Mouse (Mus musculus) ES-CJ7 (cell line): ENCODE results near the gene Necab3.

Experiments
- DNase-seq: peaks from one replicate; pipeline ENCODE4 v3.0.0; 2011; ENCODE audit warnings: low read depth, low spot score

The Necab3 gene

DNA sequence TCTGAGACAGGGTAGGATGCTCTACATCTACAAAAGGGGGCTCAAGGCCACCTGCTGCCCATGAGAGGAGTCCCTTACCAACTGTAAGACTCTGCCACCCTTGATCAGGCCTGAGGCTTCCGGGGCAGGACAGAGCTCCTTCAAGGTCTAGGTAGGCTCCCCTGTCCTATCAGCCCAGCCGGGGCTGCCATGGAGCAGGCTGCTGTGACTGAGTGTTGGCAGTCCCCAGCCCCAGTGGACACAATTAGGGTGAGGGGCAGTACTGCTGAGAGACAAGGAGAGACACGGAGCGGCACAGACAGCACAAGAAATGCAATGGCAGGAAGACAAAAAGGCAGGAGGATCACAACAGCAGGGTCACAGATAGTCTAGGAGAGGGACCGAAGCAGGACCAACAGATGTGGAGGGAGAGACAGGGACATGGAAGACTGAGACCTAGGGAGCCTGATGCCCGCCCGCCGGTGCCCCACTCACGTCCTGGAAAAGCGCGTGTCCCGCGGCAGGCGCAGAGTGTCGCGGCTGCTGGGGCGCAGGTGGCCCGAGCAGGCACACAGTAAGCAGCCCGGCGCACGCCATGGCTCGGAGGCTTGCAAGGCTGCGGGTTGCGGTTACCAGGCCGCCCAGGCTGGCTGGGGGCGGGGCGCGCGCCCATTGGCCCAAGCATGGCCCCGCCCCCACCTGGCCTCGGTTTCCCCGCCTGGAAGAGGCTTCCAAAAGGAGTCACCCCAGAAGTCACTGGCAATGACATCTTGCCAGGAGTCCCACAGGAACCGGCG is at the start of gene Necab3:
Gene Necab3, minus strand, starts transcription at position 627 of the 776 bp plus-strand sequence.
- DNase-seq: peak; percentile 43

DNA sequence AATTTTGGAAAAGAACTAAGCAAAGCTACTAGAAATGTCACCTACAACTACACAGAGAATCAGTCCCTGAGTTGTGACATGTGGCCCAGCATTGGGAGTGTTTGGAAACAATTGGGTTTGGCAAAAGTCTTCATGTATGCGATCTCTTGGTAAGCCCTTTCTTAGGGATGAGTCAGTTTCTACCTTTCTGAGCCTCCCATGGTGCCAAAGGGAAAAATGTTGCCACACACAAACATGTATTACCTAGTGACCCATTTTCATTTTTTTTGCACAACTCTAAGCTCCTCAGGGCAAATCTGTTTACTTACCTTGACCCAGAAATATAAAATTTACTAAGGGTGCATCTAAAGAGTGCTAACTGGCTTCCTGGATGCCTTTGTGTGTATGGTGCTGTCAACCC is 48.3 kb upstream of the Necab3 start:
- DNase-seq: no peak

DNA sequence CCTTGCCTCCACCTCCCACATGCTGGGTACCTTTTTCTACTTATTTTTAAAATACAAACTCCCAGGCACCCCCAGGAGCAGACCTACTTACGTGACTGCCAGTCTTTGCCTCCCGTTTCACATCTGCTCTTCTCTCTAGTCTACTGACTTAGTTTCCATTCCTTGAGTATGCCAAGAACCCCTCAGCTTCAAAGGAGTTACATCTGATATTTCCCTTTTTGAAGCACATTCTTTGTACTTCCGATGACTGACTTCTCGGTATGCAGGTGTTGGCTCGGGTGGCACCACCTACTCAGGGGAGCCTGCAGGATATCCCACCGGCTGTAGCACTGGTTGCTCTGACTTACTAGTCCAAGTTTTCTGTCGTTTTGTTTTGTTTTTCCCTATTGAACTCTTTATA is 45.5 kb upstream of the Necab3 start:
- DNase-seq: no peak

DNA sequence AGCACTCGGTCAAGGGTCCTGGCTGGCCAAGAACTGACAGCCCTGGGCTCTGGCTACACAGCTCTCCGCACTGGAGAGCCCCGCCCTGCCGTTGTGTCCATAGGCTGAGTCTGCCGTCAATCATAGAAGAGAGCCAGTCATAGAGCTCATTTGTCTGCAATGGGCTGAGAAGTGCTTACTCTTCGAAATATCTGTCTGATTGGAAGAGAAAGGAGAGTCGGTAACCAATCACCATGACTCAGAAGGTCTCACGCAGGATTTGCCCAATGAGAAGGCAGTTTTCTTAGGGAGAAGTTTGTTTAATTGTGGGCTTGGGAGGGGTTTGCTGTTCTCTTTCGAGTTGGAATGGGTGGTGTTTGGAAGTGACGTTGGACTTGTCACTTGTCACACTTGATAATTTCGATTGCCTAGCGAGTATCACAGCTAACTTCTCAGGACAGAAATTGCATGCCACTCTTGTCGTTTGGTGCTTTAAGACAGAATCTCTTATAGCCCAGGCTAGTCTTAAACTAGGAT is 45.0 kb upstream of the Necab3 start, which contains the start of gene Pxmp4:
Gene Pxmp4, minus strand, starts transcription at position 71 of the 516 bp plus-strand sequence.
- DNase-seq: peak; percentile 99

DNA sequence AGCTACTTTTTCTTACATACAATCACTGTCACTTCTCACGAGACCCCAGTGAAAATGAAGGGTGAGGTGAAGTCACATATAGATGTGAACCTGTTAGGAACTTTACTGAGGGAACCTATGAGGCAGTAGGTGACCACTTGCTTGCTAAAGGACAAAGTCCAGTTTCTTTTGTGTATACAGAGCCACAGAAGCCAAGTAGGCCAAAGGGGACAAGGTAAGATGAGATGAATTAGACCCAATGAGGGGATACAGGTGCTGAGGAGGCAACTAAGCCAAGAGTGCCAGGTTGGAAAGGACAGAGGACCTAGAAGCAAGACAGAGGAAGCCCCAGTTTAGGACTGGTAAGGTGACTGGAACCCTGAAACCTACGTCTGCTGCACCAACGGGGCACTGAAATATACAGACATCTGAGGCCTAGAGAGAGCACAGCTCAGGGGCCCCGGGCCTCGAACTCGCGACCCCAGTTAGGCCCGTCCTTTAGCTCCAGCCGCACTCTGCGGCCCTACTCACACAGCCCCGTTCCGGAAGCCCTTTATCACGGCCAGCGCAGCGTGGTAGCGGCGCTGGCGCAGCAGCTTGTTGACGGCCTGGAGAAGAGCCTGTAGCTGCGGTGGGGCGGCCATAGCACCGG is 44.4 kb upstream of the Necab3 start:
- DNase-seq: no peak

DNA sequence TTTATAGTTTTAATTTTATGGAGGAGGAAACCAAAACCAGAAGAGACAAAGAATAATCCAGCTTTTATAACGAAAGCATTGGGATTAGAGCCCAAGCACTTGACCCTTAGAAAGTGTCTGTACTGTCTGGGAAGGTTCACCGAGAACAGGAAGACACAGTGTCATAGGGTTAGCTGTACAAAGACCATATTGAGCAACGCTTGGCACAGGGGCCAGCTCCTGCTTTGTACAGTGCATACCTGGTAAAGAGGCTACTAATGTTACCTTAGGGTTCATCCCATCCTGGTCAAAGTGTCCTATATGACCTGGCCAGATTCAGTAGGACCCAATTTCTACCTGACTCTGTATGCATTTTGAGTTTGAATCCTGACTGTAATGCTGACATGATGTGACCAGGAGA is 42.6 kb upstream of the Necab3 start:
- no peak for DNase-seq

DNA sequence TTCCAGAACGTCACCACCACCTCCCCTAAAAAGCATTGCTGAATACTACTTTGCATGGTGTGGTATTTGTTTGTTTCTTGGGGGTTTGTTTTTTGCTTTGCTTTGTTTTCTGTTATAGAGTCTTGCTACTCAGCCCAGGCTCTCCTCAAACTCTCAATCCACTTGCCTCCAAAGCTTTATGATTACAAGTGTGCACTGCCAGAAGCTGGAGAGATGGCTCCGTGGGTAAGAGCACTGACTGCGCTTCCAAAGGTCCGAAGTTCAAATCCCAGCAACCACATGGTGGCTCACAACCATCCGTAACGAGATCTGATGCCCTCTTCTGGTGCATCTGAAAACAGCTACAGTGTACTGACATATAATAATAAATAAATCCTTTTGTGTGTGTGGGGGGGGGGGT is 41.9 kb upstream of the Necab3 start:
- no peak for DNase-seq

DNA sequence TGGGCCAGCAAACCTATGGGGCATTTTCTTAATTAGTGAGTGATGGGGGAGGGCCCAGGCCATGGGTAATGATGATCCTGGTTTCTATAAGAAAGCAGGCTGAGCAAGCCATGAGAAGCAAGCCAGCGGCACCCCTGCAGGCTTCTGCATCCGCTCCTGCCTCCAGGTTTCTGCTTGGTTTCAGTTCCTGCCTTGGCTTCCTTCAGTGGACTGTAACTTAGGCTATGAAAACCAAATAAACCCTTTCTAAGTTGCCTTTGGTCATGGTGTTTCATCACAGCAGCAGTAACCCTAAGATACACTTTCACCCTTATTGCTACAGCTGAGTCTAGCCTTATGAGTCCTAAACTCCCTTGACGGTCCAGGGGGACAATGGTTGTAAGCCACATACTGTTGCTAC is 38.7 kb upstream of the Necab3 start:
- DNase-seq: no peak

DNA sequence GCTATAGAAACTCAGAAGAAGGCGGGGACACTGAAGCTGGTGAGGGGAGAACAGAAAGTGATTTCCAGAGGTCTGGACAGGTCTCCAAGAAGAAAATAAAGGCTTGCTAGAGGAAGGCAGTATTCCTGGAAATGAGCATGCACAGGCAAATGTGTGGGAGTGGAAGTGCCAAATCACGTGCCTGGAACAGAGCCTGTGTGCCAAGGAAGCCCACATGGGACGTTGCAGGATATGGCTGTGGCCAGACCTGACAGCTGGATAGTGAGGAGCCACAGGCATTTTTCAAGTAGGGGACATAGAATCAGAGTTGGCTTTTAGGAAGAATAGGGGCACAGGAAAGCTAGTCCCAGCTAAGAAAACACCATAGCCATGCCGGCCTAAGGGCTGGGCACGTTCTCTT is 37.1 kb upstream of the Necab3 start:
- DNase-seq: no peak

DNA sequence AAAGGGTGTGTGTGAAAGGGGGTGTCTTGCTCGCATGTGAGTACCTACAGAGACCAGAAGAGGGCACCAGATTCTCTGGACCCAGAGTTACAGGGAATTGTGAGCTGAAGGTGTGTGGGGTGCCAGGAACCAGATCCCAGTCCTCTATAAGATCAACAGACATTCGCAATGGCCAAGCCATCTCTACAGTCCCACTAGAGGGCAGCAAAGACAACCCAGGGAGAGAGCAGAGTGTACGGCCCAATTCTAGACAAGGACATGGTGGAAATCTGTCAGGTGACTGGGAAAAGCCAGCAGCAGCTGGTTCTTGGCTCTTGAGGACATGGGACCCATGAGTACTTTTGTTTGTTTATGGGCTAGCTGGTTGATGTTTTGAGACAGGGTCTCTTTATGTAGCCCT is 34.3 kb upstream of the Necab3 start:
- DNase-seq: peak; percentile 95

DNA sequence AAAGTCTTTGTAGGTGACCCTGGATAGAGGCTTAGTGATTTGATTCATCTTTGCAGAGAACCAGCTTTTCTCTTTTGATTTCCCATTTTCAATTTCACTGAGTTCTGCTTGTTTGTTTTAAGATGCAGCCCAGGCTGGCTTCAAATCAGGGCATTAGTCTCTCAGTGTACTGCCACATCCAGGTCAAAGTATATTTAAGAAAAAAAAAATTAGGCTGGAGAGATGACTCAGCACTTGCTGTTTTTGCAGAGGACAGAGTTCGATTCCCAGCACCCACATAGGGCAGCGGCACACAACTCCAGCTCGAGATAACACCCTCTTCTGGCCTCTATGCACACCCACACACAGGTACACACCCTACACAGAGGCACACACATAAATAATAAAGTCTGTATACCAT is 32.5 kb upstream of the Necab3 start:
- DNase-seq: no peak

DNA sequence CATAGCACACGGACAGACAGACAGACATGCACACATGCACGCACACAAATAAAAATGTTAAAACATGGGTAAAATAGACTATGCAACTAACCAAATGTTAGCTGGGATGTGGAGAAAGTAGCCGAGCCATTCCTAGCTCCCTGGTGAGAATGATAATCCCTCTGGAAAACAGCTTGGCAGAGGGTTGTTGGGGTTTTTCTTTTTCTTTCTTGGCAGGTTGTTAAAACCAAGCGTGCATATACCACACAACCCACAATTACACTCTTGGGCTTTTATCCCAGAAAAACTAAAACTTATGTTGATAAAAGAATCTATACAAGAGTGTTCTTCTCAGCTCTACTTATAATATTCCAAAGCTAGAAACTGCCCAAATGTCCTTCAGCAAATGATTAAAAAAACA is 30.4 kb upstream of the Necab3 start:
- DNase-seq: no peak

DNA sequence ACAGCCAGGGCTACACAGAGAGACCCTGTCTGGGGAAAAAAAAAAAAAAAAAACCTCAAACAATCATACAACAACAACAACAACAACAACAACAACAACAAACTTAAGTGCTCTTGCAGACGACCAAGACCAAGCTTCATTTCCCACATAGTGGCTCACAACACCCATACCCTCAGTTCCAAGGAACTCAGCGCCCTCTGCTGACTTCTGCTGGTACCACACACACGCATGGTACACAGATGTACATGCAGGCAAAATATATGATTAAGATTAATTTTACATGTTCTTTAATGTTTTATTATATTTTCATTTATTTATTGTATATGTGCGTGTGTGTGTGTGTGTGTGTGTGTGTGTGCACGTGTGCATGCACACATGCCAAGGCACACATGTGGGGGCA is 27.7 kb upstream of the Necab3 start:
- peak; percentile 74 for DNase-seq

DNA sequence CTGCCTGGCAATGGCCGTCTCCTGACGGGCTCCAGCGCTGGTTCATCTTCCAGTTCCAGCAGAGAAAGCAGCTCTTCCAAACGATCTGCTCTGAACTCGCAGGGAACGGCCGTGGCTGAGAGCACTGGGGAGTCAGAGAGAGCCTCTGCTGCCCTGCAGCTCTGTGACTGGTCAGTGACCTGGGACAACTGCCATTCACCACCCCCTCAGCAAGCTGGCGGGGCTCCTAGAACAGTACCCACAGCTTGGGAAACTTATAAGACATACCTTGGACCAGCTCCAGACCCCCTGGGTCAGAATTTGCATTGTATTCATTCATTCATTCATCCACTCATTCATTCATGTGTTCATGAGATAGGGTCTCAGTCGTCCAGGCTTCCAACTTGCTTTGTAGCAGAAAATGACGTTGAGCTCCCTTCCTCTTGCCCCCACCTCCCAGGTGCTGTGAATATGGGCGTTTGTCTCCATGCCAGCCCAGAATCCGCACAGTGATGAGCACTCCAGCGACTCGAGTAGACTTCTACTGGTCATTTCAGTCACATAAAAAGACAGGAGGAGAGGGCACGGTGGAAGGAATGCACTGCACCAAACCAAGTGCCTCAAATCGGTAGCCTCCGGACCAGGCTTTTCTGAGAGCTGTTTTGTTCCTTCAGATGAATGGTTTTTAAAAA is 26.4 kb upstream of the Necab3 start:
- DNase-seq: no peak

DNA sequence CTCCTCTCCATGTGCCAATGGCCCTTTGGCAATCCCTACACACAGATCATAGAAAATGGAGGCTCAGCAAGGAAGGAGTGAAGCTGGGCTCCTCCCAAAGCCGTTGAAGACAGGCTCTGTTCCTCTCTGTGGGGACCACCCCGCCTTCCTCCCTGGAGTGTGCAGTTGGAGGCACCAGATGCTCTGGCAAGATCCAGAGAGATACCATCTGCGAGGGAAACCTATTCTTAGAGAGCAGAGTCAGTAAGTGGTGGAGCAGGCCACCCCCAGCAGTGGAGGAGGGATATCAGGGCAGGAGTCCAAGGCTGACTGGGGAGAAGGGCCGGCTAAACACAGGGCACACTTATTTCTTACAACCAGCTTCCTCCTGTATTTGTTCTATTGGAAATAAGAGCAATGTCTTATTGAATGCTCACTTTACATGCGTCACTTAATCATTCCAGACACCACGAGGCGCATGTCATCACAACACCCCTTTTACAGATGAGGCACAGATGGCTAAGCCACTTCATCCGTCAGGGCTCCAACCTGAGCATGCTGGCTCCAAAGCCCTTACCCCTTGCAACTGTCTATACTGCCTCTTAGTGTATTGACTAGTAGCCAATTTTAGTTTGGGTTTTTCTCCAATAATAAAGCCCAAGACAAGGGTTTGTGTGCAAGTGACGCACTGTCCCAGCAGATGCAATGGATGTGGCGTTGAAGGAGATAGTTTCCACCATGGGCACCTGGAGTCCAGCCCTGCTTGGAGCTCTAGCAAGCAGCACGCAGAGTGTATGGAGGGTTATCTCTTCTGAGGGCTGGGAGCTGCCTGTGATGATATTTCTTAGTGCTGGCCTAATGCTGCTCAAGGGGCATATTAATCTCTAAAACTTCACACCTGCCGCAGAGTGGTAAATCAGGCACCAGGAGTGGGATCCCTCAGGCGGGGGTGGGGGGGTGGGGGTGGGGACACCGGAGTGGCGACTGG is 25.5 kb upstream of the Necab3 start:
- DNase-seq: no peak

DNA sequence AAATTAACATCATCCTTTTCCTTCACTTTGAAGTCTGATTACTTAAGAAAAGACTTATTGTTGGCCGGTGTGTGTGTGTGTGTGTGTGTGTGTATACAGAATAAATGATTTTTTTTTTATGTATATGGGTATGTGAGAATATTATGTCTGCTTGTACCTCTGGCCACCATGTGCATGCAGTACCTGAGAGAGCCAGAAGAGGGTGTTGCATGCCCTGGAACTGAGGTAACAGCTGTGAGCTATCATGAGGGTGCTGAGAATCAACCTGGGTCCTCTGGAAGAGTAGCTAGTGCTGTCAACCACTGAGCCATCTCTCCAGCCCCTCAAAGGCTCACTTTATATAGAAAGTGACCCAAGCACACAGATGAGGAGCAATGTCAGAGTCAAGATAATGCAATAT is 22.7 kb upstream of the Necab3 start:
- DNase-seq: peak; percentile 52

DNA sequence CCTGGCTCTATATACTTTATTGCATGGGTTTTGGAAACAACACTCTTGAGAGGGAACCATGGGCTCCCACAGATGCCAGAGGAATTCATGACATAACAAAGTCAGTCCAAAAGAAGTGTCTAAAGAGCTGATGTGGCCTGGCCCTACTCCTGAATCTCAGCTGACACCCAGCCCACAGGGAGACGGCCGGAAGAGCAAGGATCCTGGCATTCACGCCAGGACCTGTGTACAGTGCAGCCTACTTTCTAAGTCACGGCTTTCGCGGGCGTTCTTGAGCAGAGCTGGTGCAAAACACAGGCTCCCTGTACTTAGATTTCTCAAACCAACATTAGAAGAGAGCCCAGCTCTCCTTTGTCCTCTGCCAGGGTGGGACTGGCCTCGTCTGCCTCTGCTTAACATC is 21.9 kb upstream of the Necab3 start:
- no peak for DNase-seq

DNA sequence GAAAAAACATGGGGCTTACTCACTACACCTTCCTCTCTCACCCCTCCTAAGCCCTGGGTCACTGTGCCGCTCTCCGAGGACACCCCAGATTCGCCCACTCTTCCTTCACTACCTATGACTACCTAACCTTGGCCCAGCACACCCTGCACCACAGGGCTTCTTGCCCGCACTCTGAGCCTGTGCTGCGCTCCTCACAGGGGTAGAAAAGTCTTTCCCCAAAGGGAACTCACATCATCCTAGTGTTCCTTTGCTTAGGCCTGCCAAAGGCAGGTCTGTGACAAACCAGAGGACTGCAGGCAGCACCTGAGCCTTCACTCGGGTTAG is 19.0 kb upstream of the Necab3 start:
- no peak for DNase-seq

DNA sequence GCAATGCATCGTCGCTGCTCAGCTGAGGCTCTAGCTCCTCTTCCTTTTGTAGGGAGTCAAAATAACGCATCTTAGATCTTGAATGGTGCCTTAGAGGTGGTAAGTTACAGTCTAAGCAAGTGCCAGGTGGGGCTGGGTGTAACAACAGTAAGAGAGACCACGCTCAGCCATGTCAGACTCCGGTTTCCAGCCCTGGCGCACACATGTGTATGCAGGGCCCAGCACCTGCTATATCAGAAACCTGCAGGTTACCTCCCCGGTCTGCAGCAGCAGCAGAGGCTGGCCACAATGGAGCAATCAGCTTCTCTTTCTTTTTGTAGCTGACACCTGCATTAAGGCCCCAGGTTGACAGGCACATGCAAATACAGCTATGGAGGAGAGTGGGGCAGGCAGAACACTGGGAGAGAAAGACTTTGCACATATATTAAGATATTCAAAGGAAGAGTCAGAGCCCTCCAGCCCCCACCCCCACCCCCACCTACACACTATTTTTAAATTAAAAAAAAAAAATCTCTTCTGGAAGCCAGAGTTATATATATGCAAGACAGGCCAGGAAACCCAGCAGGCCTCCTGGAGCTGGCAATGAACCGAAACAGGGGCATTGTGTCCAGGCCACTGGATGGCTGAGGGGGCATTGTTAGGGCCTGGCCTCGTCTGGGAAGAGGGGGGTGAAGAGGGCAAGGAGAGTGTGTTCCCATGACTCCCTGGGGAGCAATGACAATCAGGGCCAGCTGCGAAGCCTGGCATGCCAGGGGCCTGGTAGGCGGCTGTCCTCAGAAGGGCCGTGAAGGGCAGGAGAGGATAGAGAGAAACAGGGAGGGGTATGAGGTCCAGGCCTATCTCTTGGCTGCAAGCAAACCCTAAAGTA is 18.4 kb upstream of the Necab3 start:
- no peak for DNase-seq

DNA sequence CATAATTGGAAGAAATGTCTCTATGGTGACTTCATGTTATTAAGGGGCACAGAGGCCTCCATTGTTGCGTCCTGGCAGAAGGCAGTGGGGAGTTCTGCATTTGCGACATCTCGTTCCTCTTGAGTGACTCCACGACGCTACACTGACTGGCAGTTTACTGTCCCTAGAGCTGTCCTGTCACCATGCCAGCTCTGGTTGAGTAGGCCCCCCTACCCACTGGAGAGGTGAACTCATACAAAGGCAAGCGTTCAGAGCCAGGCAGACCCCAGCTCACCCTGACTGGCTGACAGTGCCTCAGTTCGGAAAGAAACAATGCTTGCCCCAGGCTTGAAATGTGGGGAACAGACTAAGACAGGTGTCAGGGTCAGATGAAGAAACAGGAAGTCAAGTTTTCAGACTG is 15.6 kb upstream of the Necab3 start:
- no peak for DNase-seq

DNA sequence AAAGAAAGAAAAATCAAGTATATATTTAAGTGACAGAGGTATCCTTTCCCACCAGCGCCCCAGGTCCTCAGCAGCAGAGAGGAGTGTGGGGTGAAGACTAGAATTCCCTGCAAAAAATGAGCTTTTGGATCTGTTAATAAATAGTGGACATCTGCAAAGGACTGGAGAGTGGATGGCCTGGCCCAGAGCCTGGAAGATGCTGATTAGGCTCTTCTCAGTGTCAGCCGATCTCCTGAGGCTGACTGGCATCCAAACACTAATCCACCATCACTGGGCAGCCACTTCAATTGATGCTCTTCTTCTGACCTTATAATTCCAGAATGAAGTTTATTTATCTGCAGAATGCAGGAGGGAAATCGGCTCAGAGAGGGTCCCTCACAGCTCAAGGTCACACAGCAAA is 14.3 kb upstream of the Necab3 start:
- no peak for DNase-seq
